Mouse (Mus musculus): ENCODE measurements around the gene Fam50a. TPM values are rescaled to one million over a fixed set of nuclear protein-coding genes. Genes with fewer than 3 reads are reported as not detected.
A peak's percentile ranks its signal among the peaks of the same experiment; 100 is the strongest.

The Fam50a gene
- polyA plus RNA-seq, 1 experiment from 2014 or later, result 21.9 TPM

GRCm38 (mm10) chrX:74273422-74274322 is 39.2 kb upstream of the Fam50a start:
- DNase-seq (no peak), ATAC-seq (no peak)
- 0 out of 2 replicates have a peak, but pooled peaks cover 4% of the 10 kb centered on the region for H3K36me3 ChIP-seq (replicated peaks; ENCODE audit: insufficient read depth, low read length)
- no peaks in the 10 kb centered on the region for H3K27me3 ChIP-seq (ENCODE audit: insufficient read depth, low read length)
- H3K9me3 ChIP-seq (ENCODE audit: low read length), result no peaks in the 10 kb centered on the region
- TF ChIP-seq EP300 (IDR thresholded peaks at IDR 0.05; ENCODE audit: low read depth) (no peak), CTCF (IDR thresholded peaks at IDR 0.05; ENCODE audit: low read depth) (no peak)
- H3K4me2 ChIP-seq (ENCODE audit: low read depth, low read length), result no peak overlapping the region
- H3K27ac ChIP-seq (ENCODE audit: low read depth), result no peak overlapping the region
- 35% methylated on average over 10 of the region's 10 CpGs for WGBS (ENCODE audit: insufficient replicate concordance)
- H3K4me3 ChIP-seq (ENCODE audit: low read depth, low read length), result no peak overlapping the region
- H3K9ac ChIP-seq (replicated peaks), result no peak overlapping the region
- peaks cover 5% of the 10 kb centered on the region; the same call in 1 of the 2 replicates for H3K4me1 ChIP-seq (ENCODE audit: insufficient read depth)

DNA sequence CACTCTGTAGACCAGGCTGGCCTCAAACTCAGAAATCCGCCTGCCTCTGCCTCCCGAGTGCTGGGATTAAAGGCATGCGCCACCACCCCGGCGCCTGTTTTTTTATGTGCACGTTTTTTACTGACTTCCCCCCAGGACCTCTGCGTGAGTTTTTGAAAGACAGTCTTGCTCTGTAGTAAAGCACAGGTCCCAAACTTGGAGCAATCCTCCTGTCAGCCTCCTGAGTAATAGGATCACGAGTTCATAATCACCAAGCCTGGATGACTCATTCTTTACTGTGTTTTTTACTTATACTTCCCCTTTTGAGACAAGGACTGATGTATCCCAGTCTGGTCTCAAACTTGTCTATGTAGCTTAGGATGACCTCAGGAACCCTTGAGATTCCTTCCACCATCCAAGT is 34.9 kb upstream of the Fam50a start:
- TF ChIP-seq CTCF (IDR thresholded peaks at IDR 0.05; ENCODE audit: low read depth) (no peak), EP300 (IDR thresholded peaks at IDR 0.05; ENCODE audit: low read depth) (no peak)
- no peaks in the 10 kb centered on the region for H3K27me3 ChIP-seq (ENCODE audit: insufficient read depth, low read length)
- H3K9ac ChIP-seq (replicated peaks), result no peak overlapping the region
- 62% methylated on average over 8 of the region's 8 CpGs for WGBS (ENCODE audit: insufficient replicate concordance)
- no peak for ATAC-seq
- DNase-seq, result no peak
- no peaks in the 10 kb centered on the region for H3K9me3 ChIP-seq (ENCODE audit: low read length)
- H3K36me3 ChIP-seq (replicated peaks; ENCODE audit: insufficient read depth, low read length), result no peaks in the 10 kb centered on the region
- no peak overlapping the region for H3K27ac ChIP-seq (ENCODE audit: low read depth)
- H3K4me3 ChIP-seq (ENCODE audit: low read depth, low read length), result no peak overlapping the region
- H3K4me2 ChIP-seq (ENCODE audit: low read depth, low read length), result no peak overlapping the region
- H3K4me1 ChIP-seq (ENCODE audit: insufficient read depth), result no peaks in the 10 kb centered on the region

DNA sequence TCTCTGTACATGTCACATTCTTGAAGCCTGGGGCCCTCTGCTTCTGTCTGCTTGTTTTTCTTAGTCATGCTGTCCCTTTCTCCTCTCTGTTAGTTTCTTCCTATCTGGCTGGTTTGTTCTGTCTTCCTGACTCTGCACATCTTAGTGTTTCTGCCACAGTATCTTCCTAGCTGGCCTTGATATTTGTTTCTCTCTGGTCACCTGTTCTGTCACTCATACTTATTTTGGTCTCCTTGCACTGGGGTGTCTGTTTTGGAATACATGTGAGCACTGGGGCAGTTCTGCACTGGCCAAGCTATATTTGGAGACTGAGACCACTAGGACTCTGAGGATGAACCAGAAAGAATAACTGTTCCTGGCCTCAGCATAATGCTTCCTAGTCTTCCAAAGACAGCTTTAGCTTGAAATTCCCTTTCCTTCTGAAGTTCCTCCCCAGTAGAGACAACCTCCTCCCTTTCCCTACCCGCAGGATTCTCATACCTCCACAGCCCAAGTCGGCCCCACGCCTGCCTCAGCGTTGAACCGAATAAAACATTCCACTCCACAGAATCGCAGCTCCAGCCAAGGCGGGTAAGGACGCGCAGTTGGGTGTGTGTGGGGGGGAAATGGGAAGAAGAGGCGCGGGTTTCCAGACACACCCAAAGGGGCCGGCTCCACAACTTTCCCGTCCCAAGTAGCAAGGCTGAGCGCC is 31.6 kb upstream of the Fam50a start:
- ATAC-seq (no peak), DNase-seq (no peak)
- H3K9me3 ChIP-seq (ENCODE audit: low read length), result no peaks in the 10 kb centered on the region
- H3K27me3 ChIP-seq (ENCODE audit: insufficient read depth, low read length), result no peaks in the 10 kb centered on the region
- peak overlapping the region; percentile 66 for H3K9ac ChIP-seq (replicated peaks)
- peak overlapping the region; percentile 62 for H3K4me3 ChIP-seq (ENCODE audit: low read depth, low read length)
- peak overlapping the region; percentile 91 for H3K27ac ChIP-seq (ENCODE audit: low read depth)
- WGBS (ENCODE audit: insufficient replicate concordance), result 7% methylated on average over 14 of the region's 14 CpGs
- H3K4me1 ChIP-seq (ENCODE audit: insufficient read depth), result peaks cover 8% of the 10 kb centered on the region; the same call in 1 of the 2 replicates
- H3K36me3 ChIP-seq (replicated peaks; ENCODE audit: insufficient read depth, low read length), result no peaks in the 10 kb centered on the region
- TF ChIP-seq EP300 (IDR thresholded peaks at IDR 0.05; ENCODE audit: low read depth) (no peak), CTCF (IDR thresholded peaks at IDR 0.05; ENCODE audit: low read depth) (no peak)
- peak overlapping the region; percentile 76 for H3K4me2 ChIP-seq (ENCODE audit: low read depth, low read length)

DNA sequence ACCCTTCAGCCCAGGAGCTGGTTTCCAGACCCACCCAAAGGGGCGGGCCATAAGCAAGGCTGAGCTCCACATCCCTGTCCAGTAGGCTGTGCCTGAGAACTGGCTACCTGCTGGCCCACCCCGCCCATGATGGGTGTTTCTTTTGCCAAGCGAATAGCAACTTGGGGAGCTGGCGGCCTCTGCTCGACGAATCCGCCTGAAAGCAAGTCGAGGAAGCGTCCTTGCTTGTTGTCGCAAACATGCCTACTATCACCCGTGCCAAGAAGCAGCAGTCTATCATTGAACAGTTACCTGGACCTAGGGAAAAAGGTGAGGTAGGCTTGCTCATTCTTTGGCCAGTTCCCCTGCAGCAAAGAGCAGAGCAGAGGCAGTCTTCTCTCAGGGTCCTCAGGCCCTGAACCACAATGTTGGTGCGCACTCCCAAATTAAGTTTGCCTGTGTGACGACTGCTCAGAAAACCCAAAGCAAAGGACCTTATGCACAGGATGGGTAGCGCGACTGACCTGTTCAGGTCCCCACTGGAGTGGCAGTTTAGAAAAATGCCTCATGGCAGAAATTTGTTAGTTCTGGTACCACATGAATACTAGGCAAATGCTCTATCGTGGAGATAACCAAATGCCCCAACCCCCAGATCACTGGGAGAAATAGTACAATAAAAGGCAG is 31.0 kb upstream of the Fam50a start, which contains the start of the genes Taz and Dnase1l1:
TSS of gene Taz (plus strand) at position 181 of the 663 bp plus-strand sequence.
TSS of gene Dnase1l1 (minus strand) at position 606 of the 663 bp plus-strand sequence.
- WGBS (ENCODE audit: insufficient replicate concordance), result 16% methylated on average over 16 of the region's 16 CpGs
- peak; percentile 84 for DNase-seq

GRCm38 (mm10) chrX:74282395-74283091 is 30.3 kb upstream of the Fam50a start:
- no peaks in the 10 kb centered on the region for H3K36me3 ChIP-seq (replicated peaks; ENCODE audit: insufficient read depth, low read length)
- H3K27me3 ChIP-seq (ENCODE audit: insufficient read depth, low read length), result no peaks in the 10 kb centered on the region
- H3K9ac ChIP-seq (replicated peaks), result peak overlapping the region; percentile 66
- peak overlapping the region; percentile 91 for H3K27ac ChIP-seq (ENCODE audit: low read depth)
- TF ChIP-seq CTCF (IDR thresholded peaks at IDR 0.05; ENCODE audit: low read depth) (no peak), EP300 (IDR thresholded peaks at IDR 0.05; ENCODE audit: low read depth) (no peak)
- peak overlapping the region; percentile 76 for H3K4me2 ChIP-seq (ENCODE audit: low read depth, low read length)
- WGBS (ENCODE audit: insufficient replicate concordance), result 17% methylated on average over 39 of the region's 39 CpGs
- H3K9me3 ChIP-seq (ENCODE audit: low read length), result no peaks in the 10 kb centered on the region
- peaks cover 8% of the 10 kb centered on the region; the same call in 1 of the 2 replicates for H3K4me1 ChIP-seq (ENCODE audit: insufficient read depth)
- ATAC-seq (peak; percentile 78), DNase-seq (peak; percentile 87)
- H3K4me3 ChIP-seq (ENCODE audit: low read depth, low read length), result peak overlapping the region; percentile 62

More for the DNA sequence above, 31.0 kb upstream of the Fam50a start, which contains the start of the genes Taz and Dnase1l1:
- peak within 1 kb of the TSS; percentile 66 for H3K9ac ChIP-seq (replicated peaks)
- ATAC-seq, result peak; percentile 87
- H3K4me2 ChIP-seq (ENCODE audit: low read depth, low read length), result peak within 1 kb of the TSS; percentile 76
- H3K36me3 ChIP-seq (replicated peaks; ENCODE audit: insufficient read depth, low read length), result no peaks in the 10 kb centered on the region
- H3K4me1 ChIP-seq (ENCODE audit: insufficient read depth), result peaks cover 8% of the 10 kb centered on the region; the same call in 1 of the 2 replicates
- H3K27ac ChIP-seq (ENCODE audit: low read depth), result peak within 1 kb of the TSS; percentile 91
- H3K4me3 ChIP-seq (ENCODE audit: low read depth, low read length), result peak within 1 kb of the TSS; percentile 62
- no peaks in the 10 kb centered on the region for H3K9me3 ChIP-seq (ENCODE audit: low read length)
- no peaks in the 10 kb centered on the region for H3K27me3 ChIP-seq (ENCODE audit: insufficient read depth, low read length)
- TF ChIP-seq CTCF (IDR thresholded peaks at IDR 0.05; ENCODE audit: low read depth), result 0 out of 2 replicates have a peak, but pooled peaks have one; percentile 13
- TF ChIP-seq EP300 (IDR thresholded peaks at IDR 0.05; ENCODE audit: low read depth), result no peak

Measured in liver, postnatal 0 days (tissue).